Mouse (Mus musculus) CD4-positive, CD25-positive, alpha-beta regulatory T cell, adult 2 months (primary cell): Measurements from ENCODE around the gene Tbc1d10a.

Experiments
- DNase-seq: peaks from one replicate; pipeline ENCODE4 v3.0.0-alpha.2; 2012; ENCODE audit warnings: low read depth, low spot score

The Tbc1d10a gene

DNA sequence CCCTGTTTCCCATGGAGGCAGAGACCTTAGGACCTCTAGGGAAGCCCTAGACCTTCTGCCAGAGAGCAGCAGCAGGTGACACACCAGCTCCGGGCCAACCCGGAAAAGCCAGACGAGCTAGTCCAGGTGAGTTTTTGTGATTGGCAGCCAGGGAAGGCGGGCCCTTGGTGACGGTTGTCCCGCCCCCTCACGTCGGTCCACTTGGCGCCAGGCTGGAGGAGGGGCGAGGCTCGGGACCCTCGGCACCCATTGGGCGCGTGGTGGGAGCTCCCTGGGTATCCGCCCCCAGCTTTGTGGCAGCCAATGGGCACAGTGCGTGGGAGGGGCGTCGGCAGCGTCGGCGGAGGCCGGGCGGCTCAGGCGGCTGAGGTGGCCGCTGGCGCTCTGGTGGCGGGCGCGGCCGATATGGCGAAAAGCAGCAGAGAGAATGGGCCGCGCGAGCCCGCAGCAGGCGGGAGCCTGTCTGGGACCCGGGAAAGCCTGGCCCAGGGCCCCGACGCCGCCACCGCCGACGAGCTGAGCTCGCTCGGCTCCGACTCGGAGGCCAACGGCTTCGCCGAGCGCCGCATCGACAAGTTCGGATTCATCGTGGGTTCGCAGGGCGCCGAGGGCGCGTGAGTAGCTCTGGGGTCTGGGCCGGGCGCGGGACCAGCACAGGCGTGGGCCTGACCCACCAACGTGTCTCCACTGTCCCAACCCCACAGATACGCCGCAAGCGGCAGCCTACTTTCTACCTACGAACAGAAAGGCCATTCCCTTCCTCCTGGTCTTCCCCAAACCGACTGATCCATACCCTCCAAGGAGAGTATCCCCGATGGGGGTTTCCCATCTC, at the start of gene Tbc1d10a:
Gene Tbc1d10a (plus strand): TSS at position 304 of the 832 bp plus-strand sequence.
- peak; percentile 100 for DNase-seq

DNA sequence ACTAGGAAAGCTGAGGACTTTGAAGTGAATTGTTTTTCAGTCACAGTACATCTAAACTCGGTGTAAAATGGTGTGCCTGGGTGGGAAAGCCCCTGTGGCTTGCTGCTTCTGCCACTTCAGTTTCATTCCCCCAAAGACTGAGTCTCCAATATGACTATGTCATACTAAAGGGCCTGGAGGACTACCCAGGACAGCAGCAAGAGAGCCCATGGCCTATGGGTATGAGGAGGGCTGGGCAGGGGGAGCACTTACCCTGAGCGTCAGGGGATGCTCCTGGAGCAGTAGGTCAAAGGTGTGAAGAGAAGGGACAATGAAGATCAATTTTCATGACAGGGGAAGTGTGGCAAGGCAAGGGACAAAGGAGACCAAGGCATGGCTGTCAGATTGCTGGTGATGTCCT, 47.6 kb upstream of the Tbc1d10a start:
- no peak for DNase-seq

DNA sequence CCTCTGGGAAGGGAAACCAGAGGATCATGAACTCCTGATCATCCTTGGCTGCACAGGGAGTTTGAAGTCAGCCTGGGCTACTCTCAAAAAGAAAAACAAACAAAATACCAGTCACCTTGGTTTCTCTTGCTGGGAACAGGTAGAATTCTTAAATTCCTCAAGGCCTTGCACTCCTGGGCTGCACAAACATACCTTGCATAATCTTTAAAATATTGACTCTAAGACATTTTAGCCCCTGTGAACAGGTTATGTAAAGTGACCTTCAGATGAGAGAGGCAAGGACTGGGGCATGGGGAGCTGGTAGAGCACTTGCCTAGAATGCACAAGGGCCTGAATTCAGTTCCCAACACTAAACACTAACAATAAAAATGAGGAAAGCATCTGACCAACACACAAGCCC, 45.1 kb upstream of the Tbc1d10a start:
- DNase-seq, result no peak

DNA sequence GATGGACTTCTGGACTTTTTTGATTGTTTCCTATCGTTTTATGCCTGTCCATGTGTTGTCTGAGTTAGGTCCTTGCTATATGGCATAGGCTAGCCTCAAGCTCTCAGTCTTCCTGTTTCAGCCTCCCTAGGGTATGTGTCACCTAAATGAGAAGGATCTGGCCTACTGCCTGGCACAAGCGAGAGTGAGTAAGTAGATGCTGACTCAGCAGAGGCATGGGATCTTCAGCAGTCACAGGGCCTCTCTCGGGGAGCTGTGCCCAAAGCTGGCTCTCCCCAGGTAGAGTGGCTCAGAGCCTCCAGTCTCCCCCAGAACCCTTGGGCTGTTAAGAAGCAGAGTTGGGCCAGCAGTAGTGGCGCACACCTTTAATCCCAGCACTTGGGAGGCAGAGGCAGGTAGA, 44.2 kb upstream of the Tbc1d10a start:
- no peak for DNase-seq

DNA sequence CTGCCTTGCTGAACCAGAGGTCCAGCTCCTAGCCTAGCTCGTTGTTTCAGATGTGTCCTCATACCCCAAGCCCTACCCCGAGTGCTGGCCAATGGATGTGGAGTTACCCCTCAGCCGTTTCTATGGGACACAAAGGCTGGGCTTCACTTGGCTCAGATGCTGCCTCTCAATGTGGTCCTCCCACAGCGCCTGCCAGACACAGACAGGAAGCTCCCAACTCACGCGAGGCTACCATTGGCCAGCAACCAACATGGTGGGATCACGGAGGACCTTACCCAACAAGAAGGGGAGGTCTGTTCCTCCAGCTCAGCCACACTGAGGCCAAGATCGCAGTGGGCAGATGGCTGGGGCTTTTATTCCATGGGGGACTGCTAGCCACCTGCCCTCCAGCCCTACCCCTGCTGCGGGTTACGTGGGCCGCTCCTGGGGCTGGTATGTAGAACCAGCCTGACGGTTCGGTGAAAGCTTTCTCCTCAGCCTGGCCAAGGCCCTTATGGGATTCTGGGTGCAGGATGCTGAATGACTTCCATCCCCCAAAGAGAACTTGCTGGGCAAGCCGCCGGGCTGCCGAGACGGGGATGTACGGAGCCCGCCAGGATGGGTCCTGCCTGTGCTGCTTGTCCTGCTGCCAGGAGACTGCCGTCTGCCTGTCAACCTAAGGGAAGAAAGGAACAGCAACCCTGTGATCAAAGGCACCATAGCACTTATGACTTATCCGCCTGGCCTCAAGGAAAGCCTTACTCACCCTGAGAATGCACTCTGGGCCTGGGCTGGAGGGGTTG, 43.1 kb upstream of the Tbc1d10a start:
- DNase-seq, result no peak

DNA sequence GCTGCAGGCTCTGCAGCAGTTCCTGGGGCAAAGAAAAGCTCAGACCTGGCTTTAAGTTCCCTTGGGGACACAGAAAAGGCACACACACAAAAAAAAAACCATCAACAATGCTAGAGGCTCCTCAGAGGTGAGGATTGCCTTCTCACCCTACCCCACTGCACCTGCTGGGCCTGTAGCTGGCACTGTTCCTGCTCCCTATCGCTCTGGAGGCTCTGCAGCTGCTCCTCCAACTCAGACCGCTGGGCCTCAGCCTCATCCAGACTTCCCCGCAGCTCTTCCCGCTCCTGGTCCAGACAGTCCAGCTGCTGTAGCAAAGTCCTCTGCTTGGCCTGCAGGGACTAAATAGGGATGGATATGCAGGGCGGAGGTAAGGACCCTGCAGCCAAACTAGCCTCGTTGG, 40.2 kb upstream of the Tbc1d10a start:
- no peak for DNase-seq

DNA sequence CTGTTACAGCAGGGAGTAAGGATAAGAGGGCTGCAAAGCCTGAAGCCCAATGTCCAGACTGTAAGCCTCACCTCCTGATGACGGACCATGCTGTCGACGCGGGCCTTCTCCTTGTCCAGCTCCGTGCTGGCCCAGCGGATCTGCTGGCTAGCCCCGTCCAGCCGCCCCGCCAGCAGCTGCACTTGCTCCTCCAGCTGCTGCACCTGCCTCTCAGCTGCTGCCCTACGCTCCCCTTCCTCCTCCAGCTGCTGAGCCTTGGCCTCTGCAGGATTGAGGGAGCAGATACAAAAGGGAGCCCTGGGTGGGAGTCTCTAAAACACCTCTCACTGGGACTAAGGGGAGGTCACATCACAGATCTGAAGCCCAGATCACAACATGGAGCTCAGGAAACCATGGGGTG, 39.5 kb upstream of the Tbc1d10a start:
- DNase-seq, result no peak

DNA sequence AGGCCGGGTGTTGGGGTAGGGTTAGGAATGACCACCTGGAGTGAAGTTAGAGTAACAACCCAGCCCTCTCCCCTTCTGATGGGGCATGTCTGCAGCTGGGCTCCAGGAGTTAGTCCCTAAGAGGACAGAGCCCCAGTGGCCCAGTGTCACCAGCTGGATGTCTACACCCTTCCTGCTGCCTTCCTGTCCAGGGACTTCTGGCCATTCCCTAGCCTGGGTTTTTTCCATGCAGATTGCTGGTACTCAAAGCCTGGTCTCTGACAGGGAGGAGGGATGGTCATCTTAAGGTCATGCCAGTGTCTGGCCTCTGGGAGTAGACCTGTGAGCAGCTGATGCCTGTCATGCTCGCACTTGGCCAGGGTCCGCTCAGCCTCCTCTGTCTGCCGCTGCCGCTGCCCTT, 38.5 kb upstream of the Tbc1d10a start:
- DNase-seq, result no peak

DNA sequence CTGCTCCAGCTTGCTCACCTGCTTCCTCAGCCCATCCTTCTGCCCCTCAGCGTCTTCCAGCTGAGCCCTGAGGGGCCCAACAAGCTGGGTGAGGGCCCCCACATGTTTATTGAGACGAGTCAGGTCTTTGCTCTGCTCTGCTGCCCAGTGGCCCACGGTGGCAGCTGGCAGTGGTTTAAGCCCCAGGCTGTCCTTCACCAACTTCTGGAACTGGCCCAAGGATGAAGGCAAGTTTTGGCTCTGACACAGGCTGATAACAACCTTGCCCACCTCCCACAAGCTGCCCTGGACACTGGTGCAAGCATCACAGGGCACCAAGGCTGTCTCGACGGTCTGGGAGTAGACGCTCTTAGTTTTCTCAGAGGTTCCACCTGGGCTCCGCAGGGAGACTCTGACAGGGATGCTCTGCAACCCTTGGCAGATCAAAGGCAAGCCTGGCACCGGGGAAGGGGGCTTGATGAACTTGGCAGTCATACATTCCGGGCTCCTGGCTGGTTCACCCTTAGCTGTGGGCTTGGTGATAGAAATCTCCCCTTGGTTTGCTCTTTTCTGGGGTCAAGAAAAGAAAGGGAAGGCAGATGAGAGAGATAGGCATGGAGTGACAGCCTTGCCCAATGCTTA, 37.9 kb upstream of the Tbc1d10a start:
- no peak for DNase-seq

DNA sequence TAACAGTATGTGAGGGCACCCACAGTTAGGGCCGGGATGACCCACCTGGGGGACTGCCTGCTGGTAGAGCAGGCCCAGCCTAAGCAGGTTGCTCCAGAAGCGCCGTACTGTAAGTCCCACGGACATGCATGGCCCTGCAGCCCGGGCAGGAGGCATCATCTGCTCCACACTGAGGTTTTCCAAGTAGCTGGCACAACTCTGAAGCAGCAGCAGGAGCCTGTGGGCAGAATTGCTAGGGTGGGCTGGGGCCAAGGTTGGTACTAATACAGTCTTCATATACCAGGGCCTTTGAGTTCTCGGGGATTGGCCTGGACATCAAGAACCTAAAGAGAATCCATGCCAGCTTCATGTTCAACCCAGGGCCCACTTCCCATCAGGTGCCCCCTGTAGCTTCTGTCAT, 36.7 kb upstream of the Tbc1d10a start:
- DNase-seq, result no peak

DNA sequence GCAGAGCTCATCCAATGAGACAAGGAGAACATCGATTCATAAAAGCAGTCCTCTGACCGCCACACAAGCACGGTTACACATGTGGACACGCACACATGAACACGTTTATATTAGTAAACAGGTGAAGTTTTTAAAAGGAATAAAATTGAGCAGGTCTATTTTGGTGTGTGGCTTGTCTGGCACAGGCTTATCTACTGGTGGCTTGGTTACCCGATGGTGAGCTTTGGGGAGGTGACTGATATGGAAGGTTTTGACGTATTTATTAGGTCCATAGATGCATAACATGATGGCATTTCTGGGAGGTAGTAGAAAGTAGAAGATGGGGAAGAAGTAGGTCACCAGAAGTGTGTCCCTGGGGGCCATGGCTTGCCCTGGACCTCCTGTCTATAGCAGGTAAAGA, 32.9 kb upstream of the Tbc1d10a start:
- DNase-seq, result no peak

DNA sequence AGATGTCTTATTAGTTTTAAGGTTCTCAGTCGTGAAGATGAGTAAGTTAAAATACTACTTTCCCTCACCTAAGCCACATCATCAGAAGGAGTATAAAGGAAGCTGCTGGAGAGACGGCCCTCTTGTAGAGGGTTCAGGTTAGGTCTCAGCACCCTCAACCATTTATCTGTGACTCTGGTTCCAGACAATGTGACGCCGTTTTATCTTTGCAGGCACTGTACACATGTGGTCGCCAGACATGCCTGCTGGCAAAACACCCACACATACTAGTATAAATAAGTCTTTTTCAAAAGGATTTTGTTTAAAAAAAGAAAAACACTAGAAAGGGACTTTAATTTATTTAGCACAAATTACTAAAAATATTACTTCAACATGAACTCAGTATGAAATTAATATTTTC, 30.9 kb upstream of the Tbc1d10a start:
- no peak for DNase-seq

DNA sequence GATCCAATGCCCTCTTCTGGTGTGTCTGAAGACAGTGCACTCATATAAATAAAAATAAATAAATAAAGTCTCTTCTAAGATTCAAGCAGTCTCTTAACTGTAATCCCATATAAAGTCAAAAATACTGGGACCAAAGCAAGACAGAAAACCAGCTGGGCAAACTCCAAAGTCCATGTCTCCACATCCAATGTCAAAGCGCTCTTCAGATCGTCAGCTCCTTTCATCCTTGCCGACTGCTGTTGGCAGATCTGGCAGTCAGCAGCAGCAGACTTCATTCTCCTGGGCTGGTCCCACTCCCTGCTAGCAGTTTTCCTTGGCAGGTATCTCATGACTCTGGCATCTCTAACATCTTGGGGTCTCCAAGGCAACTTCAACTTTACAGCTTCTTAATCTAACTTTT, 27.9 kb upstream of the Tbc1d10a start:
- no peak for DNase-seq

DNA sequence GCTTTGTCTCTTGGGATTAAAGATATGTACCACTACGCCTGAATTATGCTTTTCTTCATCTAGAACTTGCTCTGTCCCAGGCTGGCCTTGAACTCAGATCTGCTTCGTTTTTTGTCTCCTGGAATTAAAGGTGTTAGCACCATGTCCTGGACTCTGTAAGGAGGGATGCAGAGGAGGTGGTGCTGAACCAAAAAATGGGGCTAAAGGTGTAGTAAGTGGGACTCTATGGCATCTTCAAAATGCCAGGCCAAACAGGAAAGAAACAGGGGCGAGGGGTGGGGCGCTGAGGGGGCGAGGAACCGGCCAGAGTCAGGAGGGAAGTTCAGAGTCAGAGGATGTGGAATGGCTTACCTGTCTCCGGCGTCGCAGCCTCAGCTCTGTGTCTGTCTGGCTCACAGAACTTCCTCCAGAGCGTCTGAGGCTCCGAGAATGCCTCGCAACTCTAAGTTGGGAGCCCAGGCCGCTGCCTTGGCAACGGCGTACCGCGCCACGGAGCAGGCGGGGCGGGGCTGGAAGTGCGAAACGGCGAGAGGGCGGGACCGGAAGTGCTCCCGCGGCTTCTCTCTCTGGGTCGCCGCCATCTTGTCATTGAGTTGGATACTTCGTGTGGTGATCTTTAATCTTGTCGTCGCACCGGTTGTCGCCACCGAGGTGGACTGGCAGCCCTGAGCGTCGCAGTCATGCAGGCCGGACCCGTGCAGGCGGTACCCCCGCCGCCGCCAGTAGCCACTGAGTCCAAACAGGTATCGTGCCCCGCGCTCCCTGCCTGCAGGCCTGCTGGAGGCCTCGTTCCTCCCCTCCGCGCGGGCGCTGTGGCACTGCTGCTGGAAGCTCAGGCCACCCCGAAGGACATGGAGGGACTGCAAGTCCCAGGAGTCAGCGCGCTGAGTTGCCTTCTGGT, 26.5 kb upstream of the Tbc1d10a start, which contains the start of the genes Ccdc157 and Sf3a1:
Gene Ccdc157 (minus strand): TSS at position 486 of the 901 bp plus-strand sequence.
Gene Sf3a1 (plus strand): TSS at position 543 of the 901 bp plus-strand sequence.
- peak; percentile 97 for DNase-seq

DNA sequence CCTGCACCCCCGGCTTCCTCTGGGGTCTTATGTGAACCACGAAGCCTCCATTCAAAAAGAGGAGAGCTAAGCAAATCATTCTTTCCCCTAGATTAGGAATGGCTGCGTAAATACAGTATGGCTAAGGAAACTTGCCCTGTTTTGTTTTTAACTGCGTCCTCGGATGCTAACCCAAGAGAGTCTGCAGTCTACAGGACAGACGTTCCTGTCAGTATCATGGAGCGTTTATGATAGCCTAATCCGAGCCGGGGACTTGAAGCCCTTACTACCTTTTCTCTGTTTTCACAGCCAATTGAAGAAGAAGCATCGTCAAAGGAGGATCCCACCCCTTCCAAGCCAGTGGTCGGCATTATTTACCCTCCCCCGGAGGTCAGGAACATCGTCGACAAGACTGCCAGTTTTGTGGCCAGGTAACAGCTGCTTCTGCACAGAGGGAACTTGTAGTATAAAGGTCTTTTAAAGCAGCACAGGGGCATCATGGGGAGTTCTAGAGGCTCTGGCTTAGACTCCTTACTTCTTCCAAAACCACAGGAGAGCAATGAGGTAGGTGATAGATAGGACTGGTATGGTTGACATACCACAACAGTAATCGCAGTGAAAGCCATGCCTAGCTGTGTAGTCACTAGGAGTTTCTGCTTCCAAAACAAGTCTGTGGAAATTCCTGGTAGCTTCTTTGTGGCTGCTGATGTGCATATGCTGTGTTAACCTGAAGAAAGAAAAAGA, 25.7 kb upstream of the Tbc1d10a start:
- DNase-seq, result no peak

DNA sequence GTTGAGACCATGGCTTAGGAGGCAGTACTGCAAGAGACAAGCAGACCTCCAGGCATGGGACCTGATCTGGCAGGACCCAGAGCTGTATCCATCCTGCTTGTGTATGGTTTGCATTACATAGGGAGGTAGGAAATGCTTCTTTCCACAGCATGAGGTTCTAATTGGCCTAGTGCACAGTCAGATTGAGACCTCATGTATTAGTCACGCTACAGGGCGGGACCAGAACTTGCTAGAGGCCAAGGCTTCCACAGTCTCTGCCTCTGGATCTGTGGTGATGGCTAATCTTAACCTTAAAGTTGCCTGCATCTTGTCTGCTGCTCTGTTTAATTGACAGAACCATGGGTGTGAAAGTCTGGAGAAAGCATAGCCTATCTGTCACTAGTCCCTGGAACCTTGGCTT, 21.9 kb upstream of the Tbc1d10a start:
- DNase-seq, result no peak

DNA sequence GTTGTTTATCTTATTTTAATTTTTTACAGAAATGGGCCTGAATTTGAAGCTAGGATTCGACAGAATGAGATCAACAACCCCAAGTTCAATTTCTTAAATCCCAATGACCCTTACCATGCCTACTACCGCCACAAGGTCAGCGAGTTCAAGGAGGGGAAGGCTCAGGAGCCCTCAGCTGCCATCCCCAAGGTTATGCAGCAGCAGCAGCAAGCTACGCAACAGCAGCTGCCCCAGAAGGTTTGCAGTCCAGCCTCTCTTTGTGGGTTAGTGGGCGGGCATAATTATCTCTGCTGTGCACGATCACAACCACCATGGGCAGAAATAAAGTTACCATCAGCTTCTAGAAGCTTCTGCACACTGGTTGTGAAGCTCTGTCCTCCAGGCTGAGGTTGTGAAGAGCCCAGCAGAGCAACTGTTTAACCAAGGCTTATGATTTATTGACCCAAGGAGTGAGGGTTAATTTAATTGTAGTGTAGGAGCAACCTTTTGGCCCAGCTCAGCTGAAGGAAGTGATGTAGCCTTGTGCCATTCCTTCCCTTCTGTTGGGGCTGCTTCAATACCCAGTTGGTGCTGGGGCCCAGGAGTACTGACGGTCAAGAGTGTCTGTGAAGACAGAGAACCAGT, 20.0 kb upstream of the Tbc1d10a start:
- no peak for DNase-seq

DNA sequence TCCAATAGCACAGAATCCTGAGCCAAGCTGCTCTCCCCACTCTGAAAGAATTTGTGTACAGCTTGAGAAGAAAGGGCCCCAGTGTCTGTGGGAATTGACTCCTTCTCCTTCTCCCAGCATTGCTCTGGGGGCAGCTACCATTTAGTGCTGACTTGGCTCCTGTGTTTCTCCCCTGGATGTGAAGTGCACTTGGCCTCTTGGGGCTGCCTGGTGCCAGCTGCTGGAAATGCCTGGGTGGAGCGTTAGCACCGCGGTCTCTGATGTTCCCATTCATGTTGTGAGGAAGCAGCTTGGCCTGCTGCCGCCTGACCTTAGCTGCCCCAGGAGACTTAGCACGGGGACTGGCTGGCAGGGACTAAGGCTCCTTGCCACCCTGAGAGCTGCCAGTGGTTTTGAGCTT, 12.0 kb upstream of the Tbc1d10a start:
- no peak for DNase-seq

DNA sequence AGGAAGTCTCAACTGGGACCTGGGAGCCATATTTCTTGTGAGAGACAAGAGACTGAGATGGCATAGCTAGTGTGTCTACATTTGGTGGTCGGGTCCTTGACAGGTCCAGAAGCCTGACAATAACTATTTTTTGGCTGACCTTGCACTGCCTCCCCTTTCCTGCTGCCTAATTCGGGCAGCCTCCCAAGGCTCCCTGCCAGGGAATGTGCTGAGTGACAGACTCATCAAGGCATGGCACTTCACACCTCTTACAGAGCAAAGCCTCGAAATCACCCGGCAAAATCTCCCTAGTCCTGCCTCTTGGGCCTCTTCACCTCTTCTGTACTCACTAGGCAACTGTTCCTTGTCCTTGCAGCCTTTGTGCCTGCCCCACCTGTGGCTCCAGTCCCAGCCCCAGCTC, 8.9 kb upstream of the Tbc1d10a start:
- DNase-seq, result no peak

DNA sequence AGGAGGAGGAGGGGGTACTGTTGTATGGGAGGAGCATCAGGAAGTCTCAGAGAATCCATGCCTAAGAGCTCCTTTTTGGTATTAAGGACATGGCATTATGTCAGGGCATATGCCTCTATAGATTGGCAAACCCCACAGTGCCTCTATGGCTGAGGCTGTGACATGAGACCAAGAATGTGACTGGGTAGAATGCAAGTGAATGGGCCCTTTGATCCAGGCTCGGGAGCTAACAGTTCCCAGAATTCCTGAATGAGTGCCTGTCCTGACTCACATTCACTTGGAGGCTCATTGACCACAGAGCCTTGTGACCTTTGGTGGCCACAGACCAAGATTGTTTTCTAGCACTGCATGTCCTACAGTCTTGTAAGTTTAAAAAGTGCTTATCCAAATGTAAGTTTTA, 4.5 kb upstream of the Tbc1d10a start:
- DNase-seq, result no peak
